Mouse (Mus musculus): ENCODE results near the gene Bscl2.
A peak's percentile ranks its signal among the peaks of the same experiment; 100 is the strongest.

- TF ChIP-seq CTCF (IDR thresholded peaks at IDR 0.05; ENCODE audit: insufficient read depth, low read depth, low read length) = peak; percentile 40; the same call in 1 of the 2 replicates
- peak; percentile 74 for TF ChIP-seq POLR2A (IDR thresholded peaks at IDR 0.05; ENCODE audit: insufficient read depth, low read depth, low read length)
Observed at GRCm38 (mm10) chr19:8897865-8898495, 60.7 kb downstream of the Bscl2 start, which contains the start of gene Ganab.
